Mouse (Mus musculus): Measurements from ENCODE around the gene Tmem37.

Tmem37 gene

GRCm38 (mm10) chr1:120093482-120094134, 19.7 kb upstream of the Tmem37 start:
- DNase-seq (ENCODE audit: low read depth): peak; percentile 95

DNA sequence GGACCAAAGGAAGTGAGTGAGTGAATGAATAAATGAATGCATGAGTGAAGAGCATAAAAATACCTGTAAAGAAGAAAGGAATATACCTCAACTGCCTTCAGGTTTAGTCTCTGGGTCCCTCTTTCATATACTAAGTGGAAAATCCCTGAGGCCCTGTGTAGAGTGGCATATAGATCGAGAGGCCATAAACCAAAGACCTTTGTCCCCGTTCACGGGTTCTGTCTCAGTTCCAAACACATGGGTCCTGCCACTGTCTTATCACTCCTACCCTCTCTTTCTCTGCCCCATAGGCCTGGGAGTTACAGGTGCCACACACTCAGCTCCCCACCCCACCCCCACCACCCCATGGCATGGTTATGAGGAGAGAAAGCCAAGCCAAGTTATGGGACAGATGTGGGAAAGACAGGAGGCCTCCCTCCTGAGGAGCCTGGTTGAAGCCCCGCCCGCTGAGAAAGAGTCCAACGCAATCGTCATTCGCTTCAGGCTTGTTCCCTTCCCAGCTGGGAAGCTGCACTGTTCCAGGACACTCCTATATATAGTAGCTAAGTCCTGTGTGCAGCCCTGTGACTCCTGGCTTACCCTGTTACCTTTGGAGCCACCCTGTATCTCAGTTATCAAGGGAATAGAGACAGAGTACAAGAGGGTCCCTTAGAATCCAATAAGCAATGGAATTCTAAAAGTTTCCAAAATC, 17.2 kb upstream of the Tmem37 start:
- DNase-seq (ENCODE audit: low read depth): no peak

DNA sequence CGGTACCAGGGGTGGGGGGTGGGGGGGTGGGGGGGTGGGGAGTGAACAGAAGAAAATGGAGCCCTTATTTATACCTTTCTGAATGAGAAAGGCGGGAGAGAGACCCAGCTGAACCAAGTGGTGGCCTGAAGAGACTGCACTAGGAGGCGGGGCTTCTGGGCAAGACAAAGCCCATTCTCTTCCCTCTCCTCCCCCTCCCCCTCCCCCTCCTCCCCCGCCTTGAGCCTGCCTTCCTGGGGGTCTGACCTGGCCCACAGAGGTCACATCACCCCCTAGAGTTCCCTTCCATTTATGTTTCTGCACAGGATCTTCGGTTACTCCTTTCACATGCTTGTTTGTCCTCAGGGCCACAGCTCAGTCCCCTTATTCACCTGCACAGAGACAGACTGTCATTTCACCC, 15.3 kb upstream of the Tmem37 start:
- DNase-seq (ENCODE audit: low read depth): no peak

- DNase-seq (ENCODE audit: low read depth): no peak
These were observed 12.8 kb upstream of the Tmem37 start for GRCm38 (mm10) chr1:120086644-120087043.

- DNase-seq (ENCODE audit: low read depth): no peak
These were observed 11.8 kb upstream of the Tmem37 start for GRCm38 (mm10) chr1:120085696-120086095.

GRCm38 (mm10) chr1:120083921-120084517, 10.1 kb upstream of the Tmem37 start:
- DNase-seq (ENCODE audit: low read depth): no peak

GRCm38 (mm10) chr1:120082957-120083585, 9.2 kb upstream of the Tmem37 start:
- peak; percentile 37 for DNase-seq (ENCODE audit: low read depth)

- DNase-seq (ENCODE audit: low read depth): peak; percentile 30
These were observed 6.8 kb upstream of the Tmem37 start for GRCm38 (mm10) chr1:120080632-120081031.

DNA sequence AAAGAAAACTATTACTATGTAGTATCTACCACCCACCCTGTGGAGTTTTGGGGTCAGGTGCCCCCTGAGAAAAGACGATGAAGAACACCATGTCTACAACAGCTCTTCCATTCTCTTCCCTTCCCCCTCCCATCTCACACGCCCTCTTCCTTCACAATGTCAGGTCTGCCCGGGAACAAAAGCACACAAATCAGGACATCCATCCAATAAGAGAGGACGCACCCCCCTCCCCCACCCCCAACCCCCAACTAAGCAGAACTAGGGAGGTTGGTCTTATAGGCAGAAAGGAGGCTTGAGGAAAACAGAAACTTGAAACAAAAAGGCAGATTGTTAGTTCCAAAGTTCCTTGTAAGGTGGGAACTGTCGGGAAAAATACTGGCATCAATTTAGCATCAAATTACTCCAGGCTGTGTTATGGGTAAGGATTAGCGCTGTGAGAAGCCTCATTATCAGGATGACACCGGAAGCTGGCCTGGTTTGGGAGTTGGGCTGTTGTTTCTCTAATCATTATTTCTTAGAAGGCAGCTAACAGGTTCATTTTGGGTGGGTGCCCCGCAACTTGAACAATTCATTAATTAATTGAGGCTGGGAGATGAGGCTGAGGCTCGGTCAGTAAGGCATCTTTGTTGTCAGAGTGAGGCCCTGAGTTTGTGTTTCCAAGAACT, 4.0 kb upstream of the Tmem37 start:
- DNase-seq (ENCODE audit: low read depth): no peak

- no peak for DNase-seq (ENCODE audit: low read depth)
These were observed 1.6 kb upstream of the Tmem37 start for GRCm38 (mm10) chr1:120075507-120075906.

- DNase-seq (ENCODE audit: low read depth): no peak
These were observed 1.1 kb upstream of the Tmem37 start for GRCm38 (mm10) chr1:120074931-120075330.

- DNase-seq (ENCODE audit: low read depth): peak; percentile 19
These were observed 431 bp upstream of the Tmem37 start for GRCm38 (mm10) chr1:120074307-120074702.

GRCm38 (mm10) chr1:120072900-120073299, 974 bp downstream of the Tmem37 start:
- peak; percentile 25 for DNase-seq (ENCODE audit: low read depth)

DNA sequence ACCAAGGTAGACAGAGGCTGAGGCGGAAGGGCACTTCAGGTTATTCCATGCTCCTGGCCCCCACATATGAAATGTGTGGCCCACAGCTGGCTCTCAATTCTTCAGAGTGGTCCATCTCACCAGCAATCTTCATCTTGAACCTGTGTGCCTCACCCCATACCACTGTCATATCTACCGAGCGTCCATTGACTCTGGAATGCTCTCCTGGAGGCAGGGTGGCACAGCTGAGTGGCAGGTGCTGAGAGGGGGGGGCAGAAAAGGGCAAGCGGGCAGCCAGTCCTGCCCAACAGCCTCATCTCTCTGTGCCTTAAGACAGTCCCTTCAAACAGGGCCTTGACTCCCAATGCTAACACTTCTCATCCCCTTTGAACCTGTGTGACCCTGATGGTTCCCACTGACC, 2.7 kb downstream of the Tmem37 start:
- no peak for DNase-seq (ENCODE audit: low read depth)

GRCm38 (mm10) chr1:120070168-120070567, 3.7 kb downstream of the Tmem37 start:
- no peak for DNase-seq (ENCODE audit: low read depth)

GRCm38 (mm10) chr1:120069120-120069519, 4.8 kb downstream of the Tmem37 start:
- no peak for DNase-seq (ENCODE audit: low read depth)

- no peak for DNase-seq (ENCODE audit: low read depth)
These were observed 7.2 kb downstream of the Tmem37 start for GRCm38 (mm10) chr1:120066625-120067024.

- no peak for DNase-seq (ENCODE audit: low read depth)
These were observed 7.7 kb downstream of the Tmem37 start for GRCm38 (mm10) chr1:120066159-120066558.

DNA sequence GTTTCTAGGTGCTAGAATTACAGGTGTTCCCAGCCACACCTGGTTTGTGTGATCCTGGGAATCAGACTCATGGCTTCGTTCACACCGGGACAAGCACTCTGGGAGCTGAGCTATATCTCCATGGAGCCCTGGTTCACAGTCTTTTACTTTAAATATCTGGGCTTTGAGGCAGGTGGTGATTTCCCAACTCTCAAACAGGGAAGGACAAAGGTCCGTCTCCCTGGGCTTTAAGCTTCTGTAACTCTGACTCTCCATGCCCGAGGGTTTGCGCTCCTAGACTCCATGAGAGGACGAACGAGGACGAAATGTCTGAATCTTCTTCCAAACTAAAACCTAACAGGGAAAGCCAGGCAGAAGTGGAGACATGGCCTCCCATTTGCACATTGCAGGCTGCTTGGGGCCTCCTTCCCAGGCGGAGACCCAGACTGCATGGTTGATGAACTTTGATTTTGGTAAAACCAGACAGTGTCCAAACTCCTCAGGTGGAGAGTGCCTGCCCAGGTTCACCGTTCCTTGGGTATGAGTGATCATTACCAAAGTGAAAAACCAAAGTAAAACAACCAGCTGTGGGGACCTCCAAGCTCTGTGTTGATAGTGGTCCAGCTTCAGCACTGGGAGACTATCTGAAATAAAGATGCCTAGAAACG, 9.7 kb downstream of the Tmem37 start:
- no peak for DNase-seq (ENCODE audit: low read depth)

DNA sequence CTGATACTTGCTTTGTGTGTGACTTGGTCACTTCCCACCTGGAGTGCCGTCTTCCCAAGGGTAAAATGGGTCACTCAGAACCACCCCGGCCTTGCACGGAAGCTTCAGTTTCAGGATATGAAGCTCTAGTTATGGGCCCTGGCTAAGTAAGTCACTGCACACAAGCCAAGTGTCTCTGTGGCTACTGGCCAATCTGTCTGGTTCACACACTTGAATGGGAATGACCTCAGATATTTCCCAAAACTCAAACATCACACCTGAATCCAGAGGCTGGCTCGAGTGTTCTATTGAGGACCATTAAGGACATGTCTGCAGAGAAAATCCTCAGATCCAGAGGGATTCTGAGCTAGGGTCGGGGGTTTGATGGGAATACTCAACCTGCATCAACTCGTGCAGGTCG, 11.6 kb downstream of the Tmem37 start:
- no peak for DNase-seq (ENCODE audit: low read depth)

GRCm38 (mm10) chr1:120060687-120061086, 13.2 kb downstream of the Tmem37 start:
- no peak for DNase-seq (ENCODE audit: low read depth)

All from NIH3T3 (cell line).